Mouse (Mus musculus): Measurements from ENCODE around the gene Pla2g6. TPM values are rescaled to one million over a fixed set of nuclear protein-coding genes. Genes with fewer than 3 reads are reported as not detected.

Gene Pla2g6
- polyA plus RNA-seq, 1 experiment, result 24.6 TPM

- peak; percentile 97 for DNase-seq
- TF ChIP-seq POLR2A (IDR thresholded peaks at IDR 0.05; ENCODE audit: low read depth, low read length), result no peak
- TF ChIP-seq CTCF (conservative IDR thresholded peaks at IDR 0.05; ENCODE audit: insufficient read depth, insufficient read length, low read depth, low read length), result peak; percentile 100; the same call in 1 of the 2 replicates
- H3K4me1 ChIP-seq (ENCODE audit: control insufficient read depth, insufficient read depth, low read length), result peaks cover 4% of the 10 kb centered on the region; the same call in 1 of the 2 replicates
- no peak overlapping the region for H3K27ac ChIP-seq (ENCODE audit: insufficient read depth, low read depth, low read length)
- H3K27me3 ChIP-seq (replicated peaks; ENCODE audit: control insufficient read depth, insufficient read depth, low read length), result no peaks in the 10 kb centered on the region
- no peak overlapping the region for H3K4me3 ChIP-seq (ENCODE audit: insufficient read depth, low read depth, low read length)
- WGBS, result 11% methylated on average over 10 of the region's 10 CpGs
- no peaks in the 10 kb centered on the region for H3K36me3 ChIP-seq (ENCODE audit: control insufficient read depth, insufficient read depth, low read length)
Measured at GRCm38 (mm10) chr15:79243234-79244042, 84.8 kb downstream of the Pla2g6 start.

GRCm38 (mm10) chr15:79242574-79243233 lies 85.5 kb downstream of the Pla2g6 start:
- peaks cover 4% of the 10 kb centered on the region; the same call in 1 of the 2 replicates for H3K4me1 ChIP-seq (ENCODE audit: control insufficient read depth, insufficient read depth, low read length)
- TF ChIP-seq POLR2A (IDR thresholded peaks at IDR 0.05; ENCODE audit: low read depth, low read length) (no peak), CTCF (conservative IDR thresholded peaks at IDR 0.05; ENCODE audit: insufficient read depth, insufficient read length, low read depth, low read length) (no peak)
- H3K36me3 ChIP-seq (ENCODE audit: control insufficient read depth, insufficient read depth, low read length), result no peaks in the 10 kb centered on the region
- DNase-seq, result no peak
- WGBS, result 65% methylated on average over 13 of the region's 13 CpGs
- H3K27ac ChIP-seq (ENCODE audit: insufficient read depth, low read depth, low read length), result no peak overlapping the region
- H3K27me3 ChIP-seq (replicated peaks; ENCODE audit: control insufficient read depth, insufficient read depth, low read length), result no peaks in the 10 kb centered on the region
- no peak overlapping the region for H3K4me3 ChIP-seq (ENCODE audit: insufficient read depth, low read depth, low read length)

GRCm38 (mm10) chr15:79238036-79238435 lies 90.2 kb downstream of the Pla2g6 start:
- DNase-seq, result no peak
- H3K4me3 ChIP-seq (ENCODE audit: insufficient read depth, low read depth, low read length), result no peak overlapping the region
- no peak overlapping the region for H3K27ac ChIP-seq (ENCODE audit: insufficient read depth, low read depth, low read length)
- TF ChIP-seq CTCF (conservative IDR thresholded peaks at IDR 0.05; ENCODE audit: insufficient read depth, insufficient read length, low read depth, low read length), result no peak
- TF ChIP-seq POLR2A (IDR thresholded peaks at IDR 0.05; ENCODE audit: low read depth, low read length), result no peak
- H3K36me3 ChIP-seq (ENCODE audit: control insufficient read depth, insufficient read depth, low read length), result no peaks in the 10 kb centered on the region
- no peaks in the 10 kb centered on the region for H3K27me3 ChIP-seq (replicated peaks; ENCODE audit: control insufficient read depth, insufficient read depth, low read length)
- 83% methylated on average over 6 of the region's 6 CpGs for WGBS
- no peaks in the 10 kb centered on the region for H3K4me1 ChIP-seq (ENCODE audit: control insufficient read depth, insufficient read depth, low read length)

Other genes starting within 250 kb of the Pla2g6 start
- gene Micall1, start 219.5 kb downstream of the Pla2g6 start, polyA plus RNA-seq (2012; rRNA removed), result 23.3 and 24.5 TPM in 2 replicates
- 50.3 and 74.9 TPM in 2 replicates for gene Polr2f, start 187.4 kb downstream of the Pla2g6 start, polyA plus RNA-seq (2012; rRNA removed)
- gene 1700088E04Rik, start 187.1 kb downstream of the Pla2g6 start, polyA plus RNA-seq (2012; rRNA removed), result 18.8 and 19.6 TPM in 2 replicates
- 0.75 and 1.2 TPM in 2 replicates for gene Sox10, start 163.2 kb downstream of the Pla2g6 start, polyA plus RNA-seq (2012; rRNA removed)
- 29.8 and 31.4 TPM in 2 replicates for gene Pick1, start 99.2 kb downstream of the Pla2g6 start, polyA plus RNA-seq (2012; rRNA removed)
- gene Gm49486, start 99.0 kb downstream of the Pla2g6 start, polyA plus RNA-seq (2012; rRNA removed), result 0.04 and 0.11 TPM in 2 replicates
- 0.23 and 0.49 TPM in 2 replicates for gene Slc16a8, start 73.6 kb downstream of the Pla2g6 start, polyA plus RNA-seq (2012; rRNA removed)
- 113 and 170 TPM in 2 replicates for gene Baiap2l2, start 42.9 kb downstream of the Pla2g6 start, polyA plus RNA-seq (2012; rRNA removed)
- 1.2 and 1.3 TPM in 2 replicates for gene Maff, start 18.2 kb upstream of the Pla2g6 start, polyA plus RNA-seq (2012; rRNA removed)
- 69.0 and 81.0 TPM in 2 replicates for gene Tmem184b, start 75.2 kb upstream of the Pla2g6 start, polyA plus RNA-seq (2012; rRNA removed)
- gene Csnk1e, start 127.2 kb upstream of the Pla2g6 start, polyA plus RNA-seq (2012; rRNA removed), result 31.5 and 34.9 TPM in 2 replicates
- gene Kcnj4, start 176.9 kb upstream of the Pla2g6 start, polyA plus RNA-seq (2012; rRNA removed), result 0.05 and 0.08 TPM in 2 replicates
- gene Kdelr3, start 188.0 kb upstream of the Pla2g6 start, polyA plus RNA-seq (2012; rRNA removed), result 5.9 and 7.8 TPM in 2 replicates
- 148 and 160 TPM in 2 replicates for gene Ddx17, start 218.4 kb upstream of the Pla2g6 start, polyA plus RNA-seq (2012; rRNA removed)